Mouse (Mus musculus): ENCODE results near the gene Il2ra.
A peak's percentile ranks its signal among the peaks of the same experiment; 100 is the strongest.

Gene Il2ra

GRCm38 (mm10) chr2:11653330-11653729 lies 10.7 kb downstream of the Il2ra start:
- DNase-seq (ENCODE audit: low read depth, low spot score), result no peak

GRCm38 (mm10) chr2:11653780-11654179 lies 11.2 kb downstream of the Il2ra start:
- DNase-seq (ENCODE audit: low read depth, low spot score), result no peak

- no peak for DNase-seq (ENCODE audit: low read depth, low spot score)
These were observed 12.7 kb downstream of the Il2ra start for GRCm38 (mm10) chr2:11654990-11655931.

DNA sequence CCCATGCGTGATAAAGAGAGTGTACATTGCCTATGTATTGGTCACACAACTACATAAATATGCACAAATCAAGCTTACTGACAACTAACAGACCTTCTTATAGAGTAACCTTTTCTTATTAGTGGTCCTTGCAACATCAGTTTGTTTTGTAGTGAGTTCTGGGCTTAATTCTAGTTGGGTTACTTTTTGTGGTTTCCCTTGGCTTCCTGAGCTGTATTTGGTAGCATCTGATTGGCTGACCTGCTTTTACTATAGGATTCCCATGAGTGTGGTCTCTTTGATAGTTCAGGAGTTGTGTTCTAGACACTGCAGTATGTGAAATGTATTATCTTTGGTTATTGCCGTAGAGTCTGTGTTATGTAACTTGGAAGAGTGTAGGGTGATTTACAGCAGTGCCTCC lies 15.0 kb downstream of the Il2ra start:
- DNase-seq (ENCODE audit: low read depth, low spot score), result no peak

- no peak for DNase-seq (ENCODE audit: low read depth, low spot score)
These were observed 16.7 kb downstream of the Il2ra start for GRCm38 (mm10) chr2:11659263-11659662.

DNA sequence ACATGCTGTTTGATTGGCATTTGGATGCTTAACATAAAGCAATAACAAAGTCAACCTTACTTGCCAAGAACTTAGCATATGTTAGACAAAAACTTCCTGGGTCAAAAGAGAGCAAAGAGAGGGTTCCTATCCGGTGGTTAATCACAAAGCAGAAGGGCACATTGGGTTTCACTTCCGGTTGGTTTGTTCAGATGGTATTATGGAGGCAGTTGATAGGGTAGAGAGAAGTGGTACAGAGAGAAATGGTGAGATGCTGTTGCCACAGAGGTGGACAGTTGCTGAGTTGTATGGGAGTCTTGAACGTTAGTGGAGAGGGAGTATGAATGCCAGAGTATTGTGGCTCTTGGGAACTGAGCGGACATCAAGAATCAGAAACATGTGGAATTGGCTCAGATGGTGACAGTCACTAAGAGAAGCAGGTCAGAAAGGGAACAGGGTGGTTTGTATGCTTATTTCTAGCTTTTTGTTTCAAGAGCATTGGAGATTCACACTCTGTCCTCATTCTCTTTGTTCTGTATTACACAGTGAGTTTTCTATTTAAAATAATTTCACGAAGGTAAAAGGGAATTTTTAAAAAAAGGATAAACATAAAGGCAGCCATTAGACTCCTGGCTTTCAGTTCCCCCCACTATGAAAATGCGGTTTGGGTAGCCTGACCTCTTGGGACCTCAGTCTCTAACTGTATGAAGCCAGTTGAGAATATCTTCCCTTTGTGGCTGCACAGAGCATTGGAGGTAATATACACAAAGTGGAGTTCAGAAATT lies 19.7 kb downstream of the Il2ra start:
- DNase-seq (ENCODE audit: low read depth, low spot score), result no peak

- DNase-seq (ENCODE audit: low read depth, low spot score), result no peak
These were observed 20.3 kb downstream of the Il2ra start for GRCm38 (mm10) chr2:11662907-11663230.

- peak; percentile 59 for DNase-seq (ENCODE audit: low read depth, low spot score)
These were observed 21.4 kb downstream of the Il2ra start for GRCm38 (mm10) chr2:11663961-11664360.

- no peak for DNase-seq (ENCODE audit: low read depth, low spot score)
These were observed 21.8 kb downstream of the Il2ra start for GRCm38 (mm10) chr2:11664367-11664766.

GRCm38 (mm10) chr2:11664806-11665205 lies 22.2 kb downstream of the Il2ra start:
- no peak for DNase-seq (ENCODE audit: low read depth, low spot score)

GRCm38 (mm10) chr2:11665326-11665725 lies 22.7 kb downstream of the Il2ra start:
- DNase-seq (ENCODE audit: low read depth, low spot score), result no peak

GRCm38 (mm10) chr2:11672144-11672543 lies 29.5 kb downstream of the Il2ra start:
- DNase-seq (ENCODE audit: low read depth, low spot score), result peak; percentile 16

- no peak for DNase-seq (ENCODE audit: low read depth, low spot score)
These were observed 37.0 kb downstream of the Il2ra start for GRCm38 (mm10) chr2:11679626-11680025.

GRCm38 (mm10) chr2:11682712-11683111 lies 40.1 kb downstream of the Il2ra start:
- no peak for DNase-seq (ENCODE audit: low read depth, low spot score)

DNA sequence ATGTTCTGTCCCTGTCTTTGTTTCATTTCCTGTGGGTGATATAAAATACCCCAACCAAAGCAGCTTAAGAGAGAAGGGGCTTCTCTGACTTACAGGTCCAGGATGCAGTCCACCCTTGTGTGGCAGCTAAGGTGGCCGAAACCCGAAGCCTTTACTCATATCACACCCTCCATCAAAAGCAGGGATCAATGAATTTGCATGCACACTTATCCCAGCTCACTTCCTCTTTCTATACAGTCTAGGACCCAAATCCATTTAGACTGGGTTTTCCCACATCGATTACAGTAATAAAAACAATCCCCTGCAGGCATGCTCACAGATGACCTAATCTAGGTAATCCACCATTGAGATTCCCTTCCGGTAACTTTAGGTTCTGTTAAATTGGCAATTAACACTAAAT lies 43.9 kb downstream of the Il2ra start:
- no peak for DNase-seq (ENCODE audit: low read depth, low spot score)

- DNase-seq (ENCODE audit: low read depth, low spot score), result no peak
These were observed 44.8 kb downstream of the Il2ra start for GRCm38 (mm10) chr2:11687436-11687835.

DNA sequence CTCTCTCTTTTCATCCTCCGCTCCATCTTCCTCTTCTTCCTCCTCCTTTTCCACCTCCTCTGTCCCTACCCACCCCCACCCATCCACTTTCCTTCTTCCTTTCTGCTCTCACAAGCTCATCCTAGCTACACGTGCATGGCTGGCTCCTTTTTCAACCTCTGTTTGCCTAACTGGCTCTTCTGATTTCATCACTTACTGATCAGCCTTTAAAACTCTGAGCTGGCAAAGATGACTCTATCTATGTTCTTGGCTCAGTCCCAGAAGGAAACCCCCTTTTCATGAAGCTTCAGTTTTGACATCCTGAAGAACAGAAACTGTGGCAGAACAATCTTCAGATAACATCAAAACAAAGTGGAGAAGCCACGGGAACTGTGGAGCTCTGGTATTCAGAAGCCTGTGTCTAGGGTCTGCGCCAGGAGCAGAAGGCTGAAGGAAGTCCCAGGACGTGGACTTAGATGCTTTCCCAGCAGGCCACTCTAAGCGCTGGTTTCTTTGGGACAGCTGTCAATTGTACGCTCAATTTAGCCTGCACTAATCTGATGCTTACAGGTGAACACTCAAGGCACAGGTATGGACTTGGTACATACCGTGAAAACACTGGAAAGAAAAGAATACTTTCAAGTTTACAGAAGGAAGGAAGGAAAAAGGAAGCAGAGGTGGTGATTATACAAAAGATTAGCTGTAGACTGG lies 47.7 kb downstream of the Il2ra start:
- no peak for DNase-seq (ENCODE audit: low read depth, low spot score)

GRCm38 (mm10) chr2:11693352-11693751 lies 50.7 kb downstream of the Il2ra start:
- DNase-seq (ENCODE audit: low read depth, low spot score), result no peak

GRCm38 (mm10) chr2:11694104-11694503 lies 51.5 kb downstream of the Il2ra start:
- no peak for DNase-seq (ENCODE audit: low read depth, low spot score)

DNA sequence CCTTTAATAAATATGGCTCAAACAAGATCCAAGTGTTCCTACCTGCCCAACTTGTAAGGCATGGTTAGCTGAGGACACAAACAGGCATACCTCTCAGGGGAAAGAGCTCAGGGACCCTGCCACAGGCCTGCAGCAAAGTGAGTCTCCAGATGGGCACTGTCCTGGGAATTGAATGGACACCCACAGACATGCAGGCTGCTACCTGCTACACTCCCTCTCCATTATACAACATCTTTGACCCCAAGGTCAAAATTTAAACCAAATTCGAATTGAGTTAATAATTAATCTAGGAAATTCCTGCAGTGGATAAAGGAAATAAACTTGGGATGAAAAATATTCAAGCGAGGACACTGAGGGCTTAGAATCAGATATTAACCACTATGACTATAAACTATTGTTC lies 53.3 kb downstream of the Il2ra start:
- DNase-seq (ENCODE audit: low read depth, low spot score), result no peak

GRCm38 (mm10) chr2:11698994-11699393 lies 56.4 kb downstream of the Il2ra start:
- DNase-seq (ENCODE audit: low read depth, low spot score), result no peak

GRCm38 (mm10) chr2:11699905-11700304 lies 57.3 kb downstream of the Il2ra start:
- DNase-seq (ENCODE audit: low read depth, low spot score), result no peak

All from WW6 (cell line).